Mouse (Mus musculus): Measurements from ENCODE around the gene Hgd. TPM values are rescaled to one million over a fixed set of nuclear protein-coding genes. Genes with fewer than 3 reads are reported as not detected.

Gene Hgd
- polyA plus RNA-seq, 1 experiment, result 0.08 TPM

DNA sequence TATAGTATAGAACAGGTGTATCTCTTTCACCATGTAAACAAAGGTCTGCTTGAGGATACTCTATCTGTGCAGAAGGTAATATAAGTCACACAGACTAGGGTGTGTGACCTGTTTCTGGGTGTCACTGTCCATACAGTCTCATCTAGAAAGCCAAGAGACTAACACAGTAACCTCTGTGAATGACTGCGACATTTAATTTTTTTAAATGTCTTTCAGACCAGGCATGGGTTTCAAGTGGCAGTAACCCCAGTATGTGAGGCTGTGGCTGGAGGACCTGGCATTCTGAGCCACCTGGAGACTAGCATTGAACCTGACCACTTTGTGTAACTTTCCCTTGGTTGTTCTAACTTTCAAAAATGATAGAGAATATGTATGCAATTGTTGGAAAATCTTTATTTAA lies 73.1 kb downstream of the Hgd start:
- peaks cover 7% of the 10 kb centered on the region for H3K36me3 ChIP-seq (ENCODE audit: control insufficient read depth, insufficient read depth, low read length)
- WGBS, result 68% methylated on average over 1 of the region's 1 CpGs
- H3K27me3 ChIP-seq (ENCODE audit: control insufficient read depth, insufficient read depth, low read length), result no peaks in the 10 kb centered on the region
- TF ChIP-seq CTCF (IDR thresholded peaks at IDR 0.05; ENCODE audit: extremely low read depth, insufficient read length, insufficient replicate concordance, low read depth, low read length) (no peak), POLR2A (IDR thresholded peaks at IDR 0.05; ENCODE audit: low read depth, low read length) (no peak)
- peaks cover 6% of the 10 kb centered on the region; the same call in 1 of the 2 replicates for H3K4me1 ChIP-seq (ENCODE audit: control insufficient read depth, insufficient read depth, insufficient read length, low read length)
- no peak overlapping the region for H3K4me3 ChIP-seq (ENCODE audit: low read depth, low read length)
- no peak overlapping the region for H3K27ac ChIP-seq (ENCODE audit: insufficient read depth, low read depth, low read length)

DNA sequence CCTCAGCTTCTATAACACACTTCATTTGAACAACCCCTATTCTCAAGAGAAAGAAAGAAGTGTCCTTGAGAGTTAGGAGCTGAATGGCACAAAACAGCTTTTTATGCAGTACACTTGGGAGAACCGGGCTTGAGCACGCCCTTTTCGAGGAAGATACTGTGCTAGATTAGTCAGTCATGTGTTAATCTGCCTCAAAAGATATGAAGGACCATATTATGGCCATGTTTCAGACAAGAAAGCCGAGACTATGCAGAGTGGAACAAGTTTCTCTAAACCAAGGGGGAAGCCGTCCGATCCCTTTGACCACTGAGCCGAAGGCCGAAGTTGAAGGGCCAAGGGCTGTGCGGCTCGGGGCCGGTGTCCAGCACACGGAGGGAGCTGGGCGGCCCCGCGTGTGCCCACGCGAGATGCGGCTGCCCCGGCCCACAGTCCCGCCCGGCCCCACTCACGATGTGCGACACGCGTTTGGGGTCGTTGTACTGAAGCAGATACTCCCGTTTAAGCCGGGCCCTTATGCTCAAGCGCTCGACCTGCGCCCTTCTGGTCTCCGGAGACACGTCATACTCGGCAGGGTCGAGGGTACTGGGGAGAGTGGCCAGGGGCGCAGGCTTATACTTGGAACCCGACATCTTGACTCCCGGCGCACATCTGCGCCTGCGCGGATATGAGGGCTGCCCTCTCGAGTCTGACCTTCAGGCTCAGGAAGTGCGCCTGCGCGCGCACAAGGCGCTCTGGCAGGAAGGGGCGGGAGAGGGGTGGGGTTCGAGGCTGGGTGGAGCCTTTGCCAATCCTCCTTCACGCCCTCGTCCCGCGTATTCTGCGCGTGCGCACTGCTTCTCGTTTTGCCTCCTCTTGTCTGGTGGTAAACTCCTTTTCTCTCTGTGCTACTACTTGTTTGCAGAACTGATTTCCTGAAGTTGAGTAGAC lies 74.0 kb downstream of the Hgd start, which contains the start of gene Ndufb4:
TSS of gene Ndufb4 (minus strand) at position 723 of the 927 bp plus-strand sequence.
- no peak for TF ChIP-seq CTCF (IDR thresholded peaks at IDR 0.05; ENCODE audit: extremely low read depth, insufficient read length, insufficient replicate concordance, low read depth, low read length)
- TF ChIP-seq POLR2A (IDR thresholded peaks at IDR 0.05; ENCODE audit: low read depth, low read length), result peak; percentile 48; the same call in 1 of the 2 replicates
- Histone ChIP-seq H3K27me3 (ENCODE audit: control insufficient read depth, insufficient read depth, low read length) (no peaks in the 10 kb centered on the region), H3K4me1 (ENCODE audit: control insufficient read depth, insufficient read depth, insufficient read length, low read length) (peaks cover 6% of the 10 kb centered on the region; the same call in 1 of the 2 replicates), H3K36me3 (ENCODE audit: control insufficient read depth, insufficient read depth, low read length) (peaks cover 2% of the 10 kb centered on the region; the same call in 1 of the 2 replicates), H3K27ac (ENCODE audit: insufficient read depth, low read depth, low read length) (peak within 1 kb of the TSS; percentile 35), H3K4me3 (ENCODE audit: low read depth, low read length) (peak within 1 kb of the TSS; percentile 97)
- under 1% methylated on average over 55 of the region's 58 CpGs for WGBS

DNA sequence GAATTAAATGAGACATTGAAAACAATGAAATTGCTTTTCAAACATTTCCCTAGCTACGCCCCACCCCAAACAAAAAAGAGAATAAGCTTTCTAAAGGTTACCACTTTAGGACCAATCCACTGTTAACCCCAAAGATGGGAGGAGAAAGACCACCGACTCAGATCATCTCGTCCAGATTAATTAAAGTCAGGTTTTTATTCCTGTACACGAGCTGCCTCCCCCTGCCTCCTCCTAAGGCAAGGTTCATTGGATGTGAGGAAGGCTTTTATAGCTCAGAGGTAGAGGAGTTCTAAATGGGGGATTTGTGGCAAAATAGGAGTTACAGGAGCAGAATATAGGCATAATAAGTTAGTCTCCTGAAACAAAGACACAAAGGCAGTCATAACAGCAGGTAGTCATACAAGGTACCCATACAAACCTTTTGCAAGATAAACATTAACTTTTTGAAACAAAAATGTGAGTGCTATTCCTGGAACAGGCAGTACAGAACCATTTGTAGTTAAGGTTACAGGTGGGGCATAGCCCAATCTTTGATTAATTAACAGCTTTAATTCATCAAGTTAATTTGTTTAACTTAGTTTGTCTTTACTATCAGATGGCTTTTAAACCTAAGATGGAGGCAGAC lies 75.0 kb downstream of the Hgd start:
- peak overlapping the region; percentile 18; the same call in 1 of the 2 replicates for H3K27ac ChIP-seq (ENCODE audit: insufficient read depth, low read depth, low read length)
- no peaks in the 10 kb centered on the region for H3K36me3 ChIP-seq (ENCODE audit: control insufficient read depth, insufficient read depth, low read length)
- 61% methylated on average over 4 of the region's 4 CpGs for WGBS
- H3K4me3 ChIP-seq (ENCODE audit: low read depth, low read length), result no peak overlapping the region
- no peaks in the 10 kb centered on the region for H3K27me3 ChIP-seq (ENCODE audit: control insufficient read depth, insufficient read depth, low read length)
- TF ChIP-seq CTCF (IDR thresholded peaks at IDR 0.05; ENCODE audit: extremely low read depth, insufficient read length, insufficient replicate concordance, low read depth, low read length), result no peak
- no peak for TF ChIP-seq POLR2A (IDR thresholded peaks at IDR 0.05; ENCODE audit: low read depth, low read length)
- peaks cover 6% of the 10 kb centered on the region; the same call in 1 of the 2 replicates for H3K4me1 ChIP-seq (ENCODE audit: control insufficient read depth, insufficient read depth, insufficient read length, low read length)

DNA sequence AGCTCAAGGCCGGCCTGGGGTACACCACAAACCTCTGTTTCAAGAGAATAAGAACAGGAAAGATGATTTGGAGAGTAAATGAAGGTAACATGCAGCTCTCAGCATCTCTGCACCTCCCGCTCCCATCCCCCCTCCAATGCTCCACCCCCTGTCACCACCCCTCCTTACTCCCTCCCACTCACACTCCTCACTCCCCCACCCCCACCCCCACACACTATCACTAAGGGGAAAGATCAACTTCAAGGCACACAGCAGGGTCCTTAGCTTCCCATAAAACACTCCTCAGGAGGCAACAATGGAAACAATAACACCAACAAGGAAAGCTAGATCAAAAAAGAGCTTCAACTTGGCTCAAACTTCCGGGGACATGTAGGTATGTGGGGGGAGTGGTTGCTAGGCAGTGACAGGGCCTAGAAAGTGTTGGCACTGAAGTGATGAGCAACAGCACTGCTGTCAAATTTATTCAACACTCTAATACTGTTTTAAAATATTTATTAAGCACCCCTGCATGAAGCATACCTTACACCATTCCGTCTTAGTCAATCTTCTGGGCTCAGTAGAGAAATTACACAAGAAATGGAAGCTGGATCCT lies 75.9 kb downstream of the Hgd start:
- Histone ChIP-seq H3K27ac (ENCODE audit: insufficient read depth, low read depth, low read length) (no peak overlapping the region), H3K27me3 (ENCODE audit: control insufficient read depth, insufficient read depth, low read length) (no peaks in the 10 kb centered on the region), H3K4me3 (ENCODE audit: low read depth, low read length) (no peak overlapping the region), H3K4me1 (ENCODE audit: control insufficient read depth, insufficient read depth, insufficient read length, low read length) (peaks cover 6% of the 10 kb centered on the region; the same call in 1 of the 2 replicates), H3K36me3 (ENCODE audit: control insufficient read depth, insufficient read depth, low read length) (no peaks in the 10 kb centered on the region)
- WGBS, result 75% methylated on average over 4 of the region's 4 CpGs
- no peak for TF ChIP-seq CTCF (IDR thresholded peaks at IDR 0.05; ENCODE audit: extremely low read depth, insufficient read length, insufficient replicate concordance, low read depth, low read length)
- TF ChIP-seq POLR2A (IDR thresholded peaks at IDR 0.05; ENCODE audit: low read depth, low read length), result no peak

DNA sequence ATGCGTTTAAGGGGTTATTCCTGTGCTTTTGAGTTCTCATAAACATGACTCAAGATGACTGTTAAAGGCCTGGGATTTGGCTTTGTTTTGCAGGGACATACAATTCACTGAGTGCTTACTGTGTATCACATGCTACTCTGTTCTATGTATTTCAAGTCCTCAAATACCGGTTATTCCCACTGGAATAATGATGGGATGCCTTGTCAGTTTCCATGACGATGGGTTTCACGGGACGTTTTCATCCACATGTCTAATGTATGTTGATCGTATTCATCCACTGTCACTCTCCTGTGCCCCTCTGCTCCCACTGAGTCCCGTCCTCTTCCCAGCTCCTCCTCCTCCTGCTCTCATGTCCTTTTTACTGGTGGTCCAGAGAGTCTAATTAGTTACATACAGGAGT lies 76.8 kb downstream of the Hgd start:
- H3K27ac ChIP-seq (ENCODE audit: insufficient read depth, low read depth, low read length), result no peak overlapping the region
- H3K27me3 ChIP-seq (ENCODE audit: control insufficient read depth, insufficient read depth, low read length), result no peaks in the 10 kb centered on the region
- no peak overlapping the region for H3K4me3 ChIP-seq (ENCODE audit: low read depth, low read length)
- no peaks in the 10 kb centered on the region for H3K36me3 ChIP-seq (ENCODE audit: control insufficient read depth, insufficient read depth, low read length)
- TF ChIP-seq POLR2A (IDR thresholded peaks at IDR 0.05; ENCODE audit: low read depth, low read length), result no peak
- WGBS, result 88% methylated on average over 7 of the region's 7 CpGs
- peaks cover 3% of the 10 kb centered on the region; the same call in 1 of the 2 replicates for H3K4me1 ChIP-seq (ENCODE audit: control insufficient read depth, insufficient read depth, insufficient read length, low read length)

DNA sequence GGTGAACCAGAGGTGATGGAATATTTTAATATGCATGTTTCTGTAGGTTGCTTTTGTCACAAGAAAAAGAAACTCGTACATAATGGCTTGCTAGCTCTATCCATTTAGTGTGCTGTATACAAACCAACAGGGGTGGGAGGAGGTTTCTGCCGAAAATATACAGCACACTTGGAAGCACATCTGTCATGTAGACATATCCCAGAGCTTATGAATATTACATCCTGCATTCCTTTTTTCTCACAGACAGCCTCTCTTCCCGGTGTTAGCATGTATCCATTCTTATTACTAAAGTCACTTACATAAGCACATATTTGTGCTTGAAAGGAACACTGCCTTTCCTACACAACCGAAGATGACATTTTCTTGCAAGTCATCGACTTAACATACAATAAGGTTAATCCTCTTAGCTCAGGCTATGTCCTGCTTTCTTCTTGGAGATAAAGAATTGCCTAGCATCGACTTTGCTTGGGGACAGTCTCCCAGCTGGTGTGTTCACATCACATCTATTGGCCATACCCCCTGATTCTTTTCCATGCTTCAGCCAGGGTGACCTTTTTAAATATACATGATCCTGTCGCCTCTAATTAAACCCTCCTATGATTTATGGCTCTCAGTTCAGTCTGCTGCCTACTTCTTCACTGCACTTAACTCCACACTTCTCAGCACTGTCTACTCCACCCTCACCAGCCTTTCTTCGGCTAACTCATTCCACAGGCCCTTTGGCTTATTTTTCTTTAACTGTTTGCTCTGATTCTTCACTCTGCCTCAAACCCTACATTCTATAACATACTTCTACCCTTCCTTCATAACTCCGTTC lies 83.9 kb downstream of the Hgd start:
- H3K27me3 ChIP-seq (ENCODE audit: control insufficient read depth, insufficient read depth, low read length), result no peaks in the 10 kb centered on the region
- WGBS, result 61% methylated on average over 9 of the region's 9 CpGs
- no peaks in the 10 kb centered on the region for H3K36me3 ChIP-seq (ENCODE audit: control insufficient read depth, insufficient read depth, low read length)
- H3K27ac ChIP-seq (ENCODE audit: insufficient read depth, low read depth, low read length), result no peak overlapping the region
- no peak for TF ChIP-seq CTCF (IDR thresholded peaks at IDR 0.05; ENCODE audit: extremely low read depth, insufficient read length, insufficient replicate concordance, low read depth, low read length)
- TF ChIP-seq POLR2A (IDR thresholded peaks at IDR 0.05; ENCODE audit: low read depth, low read length), result no peak
- no peaks in the 10 kb centered on the region for H3K4me1 ChIP-seq (ENCODE audit: control insufficient read depth, insufficient read depth, insufficient read length, low read length)
- H3K4me3 ChIP-seq (ENCODE audit: low read depth, low read length), result no peak overlapping the region

All from small intestine, adult 2 months (tissue).